Mouse (Mus musculus) embryonic facial prominence, embryonic 12.5 days (tissue): ENCODE measurements around the gene Olfr146. TPM values are rescaled to one million over a fixed set of nuclear protein-coding genes. Genes with fewer than 3 reads are reported as not detected.

Source experiments
- ATAC-seq: fragments of 200-750 bp; cut with Nextera tagmentation; 2 replicates; pipeline ENCODE4 v1.8.0; 2017; ENCODE audit not compliant: insufficient number of reproducible peaks, insufficient read depth, low FRiP score, low TSS enrichment
- H3K27ac ChIP-seq: fragments of 300-500 bp; sonication (generic); 2 replicates; pipeline ENCODE4 v1.5.1; 2016; ENCODE audit warnings: mild to moderate bottlenecking
- H3K27me3 ChIP-seq: fragments of 300-500 bp; sonication (generic); 2 replicates; pipeline ENCODE4 v1.6.1; 2016; ENCODE audit warnings: mild to moderate bottlenecking, moderate library complexity
- H3K36me3 ChIP-seq: fragments of 300-500 bp; sonication (generic); 2 replicates; pipeline ENCODE4 v1.6.1; 2016; ENCODE audit warnings: mild to moderate bottlenecking
- H3K4me1 ChIP-seq: fragments of 300-500 bp; sonication (generic); 2 replicates; pipeline ENCODE4 v1.6.1; 2016
- H3K4me2 ChIP-seq: fragments of 300-500 bp; sonication (generic); replicated peaks from 2 replicates; pipeline ENCODE4 v1.6.1; 2016; ENCODE audit warnings: mild to moderate bottlenecking, moderate library complexity
- H3K4me3 ChIP-seq: fragments of 300-500 bp; sonication (generic); 2 replicates; pipeline ENCODE4 v1.5.1; 2016; ENCODE audit warnings: mild to moderate bottlenecking
- H3K9ac ChIP-seq: fragments of 300-500 bp; sonication (generic); 2 replicates; pipeline ENCODE4 v1.6.1; 2016; ENCODE audit warnings: mild to moderate bottlenecking, moderate library complexity
- H3K9me3 ChIP-seq: fragments of 300-500 bp; sonication (generic); 2 replicates; pipeline ENCODE4 v1.6.1; 2016; ENCODE audit warnings: mild to moderate bottlenecking, moderate library complexity
- WGBS: fragments of 180-500 bp; shearing (Covaris S2); methylation state at CpG from one replicate; pipeline ENCODE4 v1.1.7; 2016; 5-methylcytosine and 5-hydroxymethylcytosine counted together
- microRNA-seq: library from miRNA; unstranded; fragments of <30 nt; microRNA quantifications from one replicate; pipeline ENCODE4, GENCODE M21; 2017
- polyA plus RNA-seq: library from polyadenylated mRNA; unstranded; fragments of >200 nt; fragmentation: Nextera tagmentation; extraction: Ambion mirVana; gene quantifications from 2 replicates; pipeline ENCODE4 v1.2.1, GENCODE M21; 2016

Olfr146 gene
- not detected in 2 replicates for polyA plus RNA-seq

- H3K4me3 ChIP-seq = no peak within 1 kb of the TSS
- 87% methylated on average over 1 of the region's 1 CpGs for WGBS
- no peaks in the 10 kb centered on the region for H3K4me1 ChIP-seq
- no peak within 1 kb of the TSS for H3K27ac ChIP-seq
- H3K36me3 ChIP-seq = no peaks in the 10 kb centered on the region
- H3K4me2 ChIP-seq = no peak within 1 kb of the TSS
- H3K9ac ChIP-seq = no peak within 1 kb of the TSS
- no peaks in the 10 kb centered on the region for H3K9me3 ChIP-seq
- no peaks in the 10 kb centered on the region for H3K27me3 ChIP-seq
- ATAC-seq = no peak
These were observed at the start of gene Olfr146 for GRCm38 (mm10) chr9:39023277-39023676. Olfr146 (minus strand) TSS chr9:39023377.

GRCm38 (mm10) chr9:39064851-39065250 lies 41.7 kb upstream of the Olfr146 start, which contains the start of gene Olfr937:
Olfr937 (minus strand) TSS chr9:39064951.
- no peak within 1 kb of the TSS for H3K4me2 ChIP-seq
- no peaks in the 10 kb centered on the region for H3K9me3 ChIP-seq
- H3K4me1 ChIP-seq = no peaks in the 10 kb centered on the region
- ATAC-seq = no peak
- 83% methylated on average over 1 of the region's 1 CpGs for WGBS
- no peak within 1 kb of the TSS for H3K9ac ChIP-seq
- no peaks in the 10 kb centered on the region for H3K27me3 ChIP-seq
- no peaks in the 10 kb centered on the region for H3K36me3 ChIP-seq
- H3K4me3 ChIP-seq = no peak within 1 kb of the TSS
- H3K27ac ChIP-seq = no peak within 1 kb of the TSS

GRCm38 (mm10) chr9:38999583-38999982 lies 23.6 kb downstream of the Olfr146 start, which contains the start of gene Olfr935:
Olfr935 (minus strand) TSS chr9:38999683.
- 71% methylated on average over 2 of the region's 2 CpGs for WGBS
- H3K9me3 ChIP-seq = no peaks in the 10 kb centered on the region
- no peaks in the 10 kb centered on the region for H3K27me3 ChIP-seq
- no peak within 1 kb of the TSS for H3K27ac ChIP-seq
- H3K4me1 ChIP-seq = no peaks in the 10 kb centered on the region
- H3K4me3 ChIP-seq = no peak within 1 kb of the TSS
- ATAC-seq = no peak
- no peak within 1 kb of the TSS for H3K9ac ChIP-seq
- no peak within 1 kb of the TSS for H3K4me2 ChIP-seq
- H3K36me3 ChIP-seq = no peaks in the 10 kb centered on the region

GRCm38 (mm10) chr9:38988215-38988614 lies 35.0 kb downstream of the Olfr146 start, which contains the start of gene Olfr934:
Olfr934 (minus strand) TSS chr9:38988315.
- Histone ChIP-seq H3K27me3 (no peaks in the 10 kb centered on the region), H3K4me3 (no peak within 1 kb of the TSS), H3K36me3 (no peaks in the 10 kb centered on the region), H3K27ac (no peak within 1 kb of the TSS), H3K4me1 (no peaks in the 10 kb centered on the region), H3K9me3 (no peaks in the 10 kb centered on the region), H3K4me2 (no peak within 1 kb of the TSS), H3K9ac (no peak within 1 kb of the TSS)
- 92% methylated on average over 2 of the region's 2 CpGs for WGBS
- no peak for ATAC-seq

GRCm38 (mm10) chr9:38972013-38972412 lies 51.2 kb downstream of the Olfr146 start, which contains the start of gene Olfr933:
Olfr933 (plus strand) TSS chr9:38972313.
- H3K4me1 ChIP-seq = no peaks in the 10 kb centered on the region
- no peak within 1 kb of the TSS for H3K27ac ChIP-seq
- WGBS = 75% methylated on average over 4 of the region's 4 CpGs
- no peaks in the 10 kb centered on the region for H3K9me3 ChIP-seq
- no peak within 1 kb of the TSS for H3K4me3 ChIP-seq
- no peak for ATAC-seq
- no peaks in the 10 kb centered on the region for H3K36me3 ChIP-seq
- H3K27me3 ChIP-seq = no peaks in the 10 kb centered on the region
- H3K4me2 ChIP-seq = no peak within 1 kb of the TSS
- no peak within 1 kb of the TSS for H3K9ac ChIP-seq

Small RNAs within 50 kb of the gene (microRNA-seq; reads per million reads assigned to microRNA genes)
- not detected for gene Gm25529

Other genes with a start within 250 kb of the Olfr146 start
- gene Olfr922, start 208.8 kb downstream of the Olfr146 start, polyA plus RNA-seq = not detected in 2 replicates
- gene Olfr923, start 196.8 kb downstream of the Olfr146 start, polyA plus RNA-seq = not detected in 2 replicates
- gene Olfr924, start 178.9 kb downstream of the Olfr146 start, polyA plus RNA-seq = not detected in 2 replicates
- not detected in 2 replicates for gene Olfr26, start 168.3 kb downstream of the Olfr146 start, polyA plus RNA-seq
- gene Olfr926, start 146.3 kb downstream of the Olfr146 start, polyA plus RNA-seq = not detected in 2 replicates
- not detected in 2 replicates for gene Olfr930, start 93.6 kb downstream of the Olfr146 start, polyA plus RNA-seq
- not detected in 2 replicates for gene Olfr933, start 51.1 kb downstream of the Olfr146 start, polyA plus RNA-seq
- not detected in 2 replicates for gene Olfr934, start 35.1 kb downstream of the Olfr146 start, polyA plus RNA-seq
- gene Olfr935, start 23.7 kb downstream of the Olfr146 start, polyA plus RNA-seq = not detected in 2 replicates
- not detected in 2 replicates for gene Olfr937, start 41.6 kb upstream of the Olfr146 start, polyA plus RNA-seq
- not detected in 2 replicates for gene Olfr938, start 55.5 kb upstream of the Olfr146 start, polyA plus RNA-seq
- gene Olfr27, start 104.8 kb upstream of the Olfr146 start, polyA plus RNA-seq = not detected in 2 replicates
- gene Olfr943, start 142.9 kb upstream of the Olfr146 start, polyA plus RNA-seq = not detected in 2 replicates
- gene Olfr944, start 178.5 kb upstream of the Olfr146 start, polyA plus RNA-seq = not detected in 2 replicates
- gene Olfr1537, start 226.6 kb upstream of the Olfr146 start, polyA plus RNA-seq = not detected in 2 replicates